Mouse (Mus musculus) CD4-positive, CD25-positive, alpha-beta regulatory T cell, adult 2 months (primary cell): ENCODE measurements around the gene BC030867.

Source experiments
- DNase-seq: peaks from one replicate; pipeline ENCODE4 v3.0.0-alpha.2; 2012; ENCODE audit warnings: low read depth, low spot score

BC030867 gene

DNA sequence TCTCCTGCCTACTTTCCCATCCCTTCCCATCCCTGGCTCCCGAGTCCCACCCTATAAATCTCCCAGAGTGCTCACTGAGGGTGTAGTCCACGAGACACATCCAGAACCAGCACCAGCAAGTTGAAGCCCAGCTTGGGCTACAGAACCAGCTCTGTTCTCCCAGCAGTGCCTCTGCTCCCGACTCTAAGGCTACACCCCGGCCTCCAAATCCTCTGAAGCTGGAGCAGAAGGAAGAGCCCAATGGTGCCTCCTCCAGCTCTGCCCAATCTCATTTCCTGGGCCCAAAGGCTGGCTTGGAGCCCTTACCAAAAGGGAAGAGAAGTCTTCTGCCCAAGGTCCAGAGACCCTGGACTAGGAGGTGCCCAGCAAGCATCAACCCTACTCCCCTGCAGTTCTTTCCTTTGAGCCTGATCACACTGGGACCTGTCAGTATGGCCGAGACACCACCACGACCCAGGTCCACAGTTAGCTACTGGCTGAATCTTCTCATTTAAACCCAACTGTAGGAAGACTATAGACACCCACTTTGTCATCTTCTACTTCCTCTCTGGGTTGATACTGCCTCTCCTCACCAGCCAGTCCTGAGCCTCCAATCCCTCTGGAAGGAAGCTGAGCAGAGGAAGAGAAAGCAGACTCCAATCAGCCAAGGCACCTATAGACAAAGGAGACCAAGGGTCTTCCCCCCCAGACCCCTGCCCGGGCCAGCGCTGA is 27.3 kb upstream of the BC030867 start:
- no peak for DNase-seq

DNA sequence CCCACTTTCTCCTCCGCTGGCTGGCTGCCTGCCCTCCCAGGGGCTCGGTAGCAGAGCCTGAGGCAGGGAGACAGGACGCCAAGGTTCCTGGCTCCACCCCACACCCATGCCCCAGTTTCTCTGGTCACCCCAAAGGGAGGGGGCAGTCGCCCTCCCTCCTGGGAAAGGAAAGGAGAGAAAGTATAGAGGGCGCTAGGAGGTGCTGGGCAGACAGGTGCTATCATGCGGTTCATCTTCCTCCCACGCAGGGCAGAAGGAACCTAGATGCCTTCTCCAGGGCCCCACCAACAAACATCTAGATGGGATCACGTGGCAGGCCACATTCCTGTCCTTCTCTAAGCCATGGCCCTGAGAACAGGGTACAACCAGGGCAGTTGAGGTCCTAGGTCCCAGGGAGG is 26.7 kb upstream of the BC030867 start:
- peak; percentile 34 for DNase-seq

DNA sequence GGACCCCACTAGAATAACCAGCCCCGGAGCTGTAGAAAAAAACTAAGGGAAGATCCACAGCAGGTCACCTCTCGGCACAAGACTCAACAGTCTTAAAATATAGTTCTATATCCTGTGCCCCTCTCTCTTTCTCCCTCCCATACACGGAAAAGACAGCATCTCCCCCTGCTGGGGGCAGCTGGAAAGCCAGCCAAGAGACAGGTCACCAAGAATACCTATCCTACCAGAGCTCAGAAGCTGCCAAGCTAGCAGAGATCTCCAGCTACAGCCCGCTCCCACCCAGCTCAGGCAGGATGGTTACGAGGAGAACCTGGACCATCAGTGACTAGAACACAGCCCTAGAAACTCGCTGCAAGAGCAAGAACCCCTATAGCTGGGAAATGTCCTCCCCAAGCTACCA is 25.5 kb upstream of the BC030867 start:
- peak; percentile 86 for DNase-seq

DNA sequence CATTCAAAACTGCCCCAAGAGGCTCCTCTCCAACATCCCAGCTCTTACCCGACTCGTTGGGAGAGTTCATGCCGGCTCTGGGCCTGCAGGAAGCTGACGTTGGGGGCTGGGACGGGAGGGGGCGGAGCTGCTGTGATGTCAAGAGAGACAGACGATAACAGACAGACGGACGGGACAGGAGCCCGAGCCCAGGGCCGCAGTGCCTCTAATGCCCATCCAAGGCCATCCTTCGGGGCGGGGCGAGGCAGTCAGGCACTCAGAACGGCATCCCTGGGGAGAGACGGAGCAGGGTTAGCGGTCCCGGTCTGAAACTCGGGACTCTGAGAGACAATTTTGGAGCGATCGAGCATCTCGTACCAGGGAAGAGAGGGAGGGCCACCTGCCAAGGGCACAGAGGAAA is 24.0 kb upstream of the BC030867 start:
- DNase-seq = no peak

DNA sequence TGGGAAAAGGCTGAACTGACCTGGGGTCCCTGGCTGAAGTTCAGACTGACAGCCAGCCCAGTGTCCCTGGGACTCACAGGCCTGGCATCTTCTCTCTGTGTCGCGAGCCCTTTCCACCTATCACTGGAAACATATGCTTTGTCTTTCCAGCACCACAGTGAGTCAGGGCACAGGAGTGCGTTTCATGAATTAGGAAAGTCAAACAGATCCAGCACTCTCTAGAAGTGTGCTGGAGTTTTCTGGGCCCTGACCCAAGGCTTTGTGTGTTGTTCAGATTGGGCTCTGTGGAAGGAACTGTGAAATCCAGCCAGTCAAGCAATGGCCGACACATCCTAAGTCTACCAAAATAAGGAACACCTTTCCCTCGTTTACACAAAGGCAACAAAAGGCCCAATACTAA is 23.5 kb upstream of the BC030867 start:
- DNase-seq = no peak

DNA sequence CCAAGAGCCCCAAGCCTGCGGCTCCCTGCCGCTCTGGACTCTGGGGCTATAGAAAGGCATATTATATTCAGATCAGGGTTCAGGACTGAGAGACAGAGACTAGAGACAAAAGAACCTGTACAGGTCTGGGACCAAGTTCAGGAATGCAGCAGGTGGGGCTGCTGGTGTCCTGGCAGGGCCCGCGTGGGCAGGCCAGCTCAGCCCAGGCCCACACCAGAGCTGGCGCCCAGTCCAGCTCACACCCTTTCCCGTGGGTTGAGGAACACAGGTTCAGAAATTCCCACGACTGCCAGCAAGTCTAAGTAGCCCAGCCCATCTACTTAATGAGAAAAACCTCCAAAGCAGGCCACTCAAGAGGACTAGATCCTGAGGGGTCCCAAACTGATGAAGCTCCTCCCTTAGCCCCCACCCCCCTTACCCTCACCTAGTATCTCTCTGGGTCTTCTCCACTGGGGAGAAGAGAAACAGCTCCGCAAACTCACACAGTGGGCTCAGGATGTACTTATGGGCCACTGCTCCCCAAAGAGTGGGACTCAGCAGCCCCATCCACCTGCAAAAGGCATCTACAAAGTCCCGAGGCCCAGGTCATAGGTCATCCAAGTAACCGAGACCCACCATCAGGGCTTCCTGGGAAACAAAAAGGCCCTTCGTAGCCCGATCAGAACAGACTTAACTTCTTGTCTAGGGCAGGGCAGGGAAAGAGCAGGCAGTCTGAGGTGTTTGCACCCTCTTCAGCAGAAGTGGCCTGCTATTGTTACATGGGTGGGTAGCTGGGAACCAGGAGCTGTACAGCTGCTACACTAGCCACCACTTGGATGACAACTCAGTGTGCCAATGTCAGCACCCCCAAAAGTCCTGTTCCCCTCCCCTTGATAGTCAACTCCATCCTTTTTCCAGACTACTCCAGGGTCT is 22.4 kb upstream of the BC030867 start:
- DNase-seq = no peak

DNA sequence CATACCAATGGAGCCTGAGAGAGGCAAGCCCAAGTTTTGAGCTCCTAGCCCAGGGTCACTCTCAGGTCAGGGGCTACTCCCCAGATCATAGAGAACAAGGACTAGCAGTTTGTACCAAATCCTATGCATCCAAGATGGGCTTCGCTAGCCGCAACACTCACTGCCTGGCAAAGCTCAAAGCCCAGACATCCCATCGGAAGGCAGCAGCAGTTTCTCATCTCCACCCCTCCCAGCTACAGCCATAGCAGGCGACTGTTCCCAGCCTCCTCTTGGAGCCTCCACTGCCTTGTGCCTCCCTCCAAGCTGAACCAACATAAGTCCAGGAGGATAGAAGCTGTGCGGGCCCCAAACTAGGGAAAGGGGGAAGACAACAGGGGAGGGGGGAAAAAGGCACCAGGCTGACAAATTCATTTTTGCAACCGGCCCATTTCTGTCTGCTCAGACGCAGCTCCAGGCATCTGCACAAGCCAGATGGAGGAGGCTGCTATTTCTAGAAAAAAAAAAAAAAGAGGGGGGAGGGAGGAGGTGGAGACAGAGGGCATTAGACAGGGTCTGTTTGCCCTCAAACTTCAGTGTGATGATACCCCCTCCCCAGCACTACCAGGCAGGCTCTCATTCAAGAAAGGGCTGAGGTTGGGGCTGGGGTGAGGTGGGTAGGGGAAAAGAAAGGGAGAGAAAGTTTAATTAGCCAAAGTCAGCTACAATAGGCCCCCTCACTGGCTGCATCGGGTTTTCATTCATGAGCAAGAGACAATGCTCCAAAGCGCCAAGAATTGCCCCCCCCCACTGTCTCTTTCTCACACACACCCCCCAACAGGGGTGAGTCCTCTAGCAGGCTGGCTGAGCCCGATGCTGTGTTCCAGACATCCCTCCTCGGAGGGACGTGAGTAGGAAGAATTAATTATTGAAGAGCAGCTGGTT is 21.2 kb upstream of the BC030867 start:
- DNase-seq = no peak

DNA sequence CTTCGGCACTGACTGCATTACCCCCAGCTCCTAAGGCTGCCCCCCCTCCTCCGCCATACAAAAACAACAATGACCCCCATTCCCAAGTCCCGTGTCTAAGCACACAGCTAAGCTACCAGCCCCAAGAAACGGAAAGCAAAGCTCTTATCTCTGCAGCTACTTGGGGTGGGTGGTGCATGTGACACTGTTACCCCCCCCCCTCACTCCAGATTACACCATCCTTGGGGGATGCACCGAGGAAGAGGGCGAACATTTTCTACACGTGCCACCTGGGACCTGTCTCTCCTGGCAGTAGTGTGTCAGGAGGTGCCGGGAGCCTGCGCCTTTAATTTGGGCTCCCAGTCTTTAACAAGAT is 20.5 kb upstream of the BC030867 start:
- DNase-seq = no peak

DNA sequence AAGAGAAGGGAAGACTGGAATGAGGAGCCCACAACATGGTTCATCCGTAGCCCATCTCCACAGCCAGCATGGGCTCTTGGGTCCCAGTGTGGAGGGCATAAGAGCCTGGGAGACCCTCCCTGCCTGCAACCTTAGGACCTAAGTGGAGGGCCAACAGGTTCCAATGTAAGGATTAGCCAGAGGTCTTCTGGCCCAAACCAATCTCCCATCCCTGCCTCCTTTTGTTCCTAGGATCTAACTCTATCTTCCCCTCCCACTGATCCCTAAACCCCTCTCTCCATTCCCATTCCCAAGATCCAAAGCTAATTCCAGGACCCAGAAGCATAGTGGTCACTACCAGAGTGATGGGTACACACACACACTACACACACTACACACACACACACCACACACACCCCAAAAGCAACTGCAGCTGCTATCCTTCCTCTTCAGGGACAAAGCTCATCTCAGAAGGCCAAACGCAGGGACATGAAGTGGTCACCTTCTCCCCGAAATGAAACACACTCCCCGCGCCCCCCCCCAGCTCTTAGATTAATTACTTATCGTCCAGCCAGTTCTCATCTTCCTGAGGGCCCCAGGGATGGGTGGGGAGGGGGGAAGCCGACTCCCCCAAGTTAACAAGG is 19.9 kb upstream of the BC030867 start:
- no peak for DNase-seq

DNA sequence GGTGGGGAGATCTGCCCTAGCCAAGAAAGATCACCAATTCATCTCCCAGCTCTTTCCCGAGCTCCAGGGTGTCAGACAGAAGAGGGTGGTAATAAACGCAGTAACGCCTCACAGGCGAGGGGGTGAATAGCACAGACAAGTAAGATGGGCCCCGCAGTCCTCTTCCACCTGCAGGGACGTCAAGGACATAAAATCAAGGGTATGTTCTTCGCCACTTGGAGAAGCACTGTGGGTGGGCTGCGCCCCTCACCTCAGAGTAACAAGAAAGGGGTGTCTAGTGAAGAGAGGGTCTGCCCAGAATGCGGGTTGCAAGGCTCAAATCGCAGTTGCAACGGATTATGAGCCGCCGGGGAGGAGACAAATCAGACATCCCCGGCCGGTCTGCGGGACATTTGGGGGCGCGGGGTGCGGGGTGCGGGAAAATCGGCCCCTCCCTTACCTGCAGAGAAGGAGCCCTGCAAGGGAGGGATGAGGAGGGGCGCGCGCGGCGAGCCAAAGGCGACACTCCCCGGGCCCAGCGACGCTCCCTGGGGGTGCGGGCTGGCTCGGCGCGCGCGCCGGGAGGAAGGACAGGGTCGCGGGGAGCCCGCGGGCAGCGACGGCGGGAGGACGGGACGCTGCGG is 19.2 kb upstream of the BC030867 start:
- peak; percentile 56 for DNase-seq

DNA sequence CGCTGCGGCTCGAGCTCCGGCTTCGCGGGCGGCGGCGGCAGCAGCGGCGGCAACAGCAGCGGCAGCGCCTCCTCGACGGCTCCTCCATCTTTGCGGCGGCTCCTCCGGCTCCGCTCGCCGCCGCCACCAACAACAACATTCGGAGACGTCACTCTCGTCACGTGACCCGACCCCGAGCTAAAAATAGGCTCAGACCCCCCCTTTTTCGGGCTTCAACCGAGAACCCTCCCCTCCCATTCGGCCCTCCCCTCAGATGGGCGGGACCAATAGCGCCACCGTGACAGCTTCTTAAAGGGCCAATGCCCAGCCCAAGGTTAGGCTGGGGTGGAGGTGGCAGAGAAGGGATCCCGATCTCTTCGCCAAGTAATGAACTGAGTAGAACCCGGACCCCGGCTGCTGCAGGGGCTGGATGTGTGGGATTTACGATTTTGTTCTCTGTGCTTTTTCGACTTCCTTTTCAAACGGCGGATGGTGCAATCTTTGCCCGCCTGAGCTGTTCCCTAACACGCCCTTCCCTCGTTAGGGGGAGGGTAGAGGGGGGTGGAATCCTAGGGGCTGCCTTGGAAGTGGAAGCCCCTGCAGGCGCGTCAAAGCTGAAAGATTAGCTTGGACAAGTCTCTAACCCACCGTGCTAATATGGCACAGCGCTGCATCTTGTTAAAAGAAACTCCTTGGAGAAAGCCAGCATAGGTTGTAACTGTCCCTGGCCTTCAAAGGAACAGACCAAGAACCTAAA is 18.5 kb upstream of the BC030867 start, which contains the start of gene Hdac5:
Hdac5 (minus strand) TSS at position 161 of the 736 bp plus-strand sequence.
- peak; percentile 99 for DNase-seq

DNA sequence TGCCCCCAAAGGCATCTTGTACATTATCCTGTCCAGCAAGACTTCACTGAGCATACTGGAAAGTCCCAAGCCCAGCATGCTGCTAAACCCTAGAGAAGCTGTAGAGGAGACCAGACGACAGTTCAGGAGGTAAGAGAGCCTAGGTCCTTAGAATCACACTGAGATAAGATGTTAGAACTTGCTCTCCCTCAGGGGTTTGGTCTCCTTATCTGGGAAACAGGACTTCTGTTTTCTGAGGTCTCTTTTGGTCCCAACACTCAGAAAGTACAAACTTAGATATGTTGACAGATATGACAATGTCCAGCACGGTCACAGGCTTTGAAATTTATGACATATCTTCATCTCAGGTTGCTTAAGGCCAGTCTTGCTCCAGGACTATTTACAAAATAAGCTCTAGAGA is 12.7 kb upstream of the BC030867 start:
- no peak for DNase-seq

DNA sequence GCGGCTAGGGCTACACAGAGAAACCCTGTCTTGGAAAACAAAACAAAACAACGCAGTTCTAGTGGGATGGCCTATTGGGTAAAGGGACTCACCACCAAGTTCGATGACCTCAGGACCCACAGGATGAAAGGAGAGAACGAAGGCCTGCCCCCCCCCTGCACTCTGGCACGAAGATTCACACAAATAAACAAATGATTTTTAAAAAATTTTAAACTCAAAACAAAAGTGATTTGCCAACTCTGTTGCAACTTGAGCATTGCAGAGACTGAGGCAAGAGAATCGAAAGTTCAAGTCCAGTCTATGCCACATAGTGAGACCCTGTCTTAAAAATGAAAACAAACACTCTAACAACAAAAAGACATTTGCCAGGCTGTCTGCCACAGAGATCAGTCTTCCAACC is 8.0 kb upstream of the BC030867 start:
- no peak for DNase-seq

DNA sequence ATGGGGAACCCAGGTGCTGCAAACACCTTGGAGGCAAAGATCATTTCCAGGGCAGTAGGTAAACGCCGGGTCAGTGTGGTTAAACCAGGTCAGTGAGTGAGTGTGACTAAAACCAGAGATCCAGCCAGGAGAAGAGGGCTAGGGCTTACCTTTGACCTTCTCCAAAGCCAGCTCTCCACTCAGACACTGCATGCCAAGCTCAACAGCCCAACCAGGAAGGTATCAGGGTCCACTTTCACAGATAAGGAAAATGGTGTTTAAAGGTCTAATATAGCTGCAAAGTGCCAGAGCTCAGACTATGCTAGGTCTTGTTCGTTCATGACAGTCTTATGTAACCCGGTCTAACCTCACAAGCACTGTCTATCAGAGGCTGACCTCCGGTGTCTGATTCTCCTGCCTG is 7.4 kb upstream of the BC030867 start:
- no peak for DNase-seq

DNA sequence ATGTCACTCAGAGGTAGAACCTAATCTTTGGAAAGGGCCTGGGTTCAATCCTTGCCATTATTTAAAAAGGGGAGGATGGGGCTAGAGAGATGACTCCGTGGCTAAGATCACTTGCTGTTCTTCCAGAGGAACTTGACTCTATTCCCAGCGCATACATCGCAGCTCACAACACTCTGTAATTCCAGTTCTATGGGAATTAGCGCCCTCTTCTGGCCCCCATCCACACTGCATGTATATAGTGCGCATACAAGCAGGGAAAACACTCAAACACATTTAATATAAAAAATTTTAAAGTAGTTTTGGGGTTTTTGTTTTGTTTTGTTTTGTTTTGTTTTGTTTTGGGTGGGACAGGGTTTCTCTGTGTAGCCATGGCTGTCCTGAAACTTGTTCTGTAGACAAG is 6.8 kb upstream of the BC030867 start:
- DNase-seq = no peak

DNA sequence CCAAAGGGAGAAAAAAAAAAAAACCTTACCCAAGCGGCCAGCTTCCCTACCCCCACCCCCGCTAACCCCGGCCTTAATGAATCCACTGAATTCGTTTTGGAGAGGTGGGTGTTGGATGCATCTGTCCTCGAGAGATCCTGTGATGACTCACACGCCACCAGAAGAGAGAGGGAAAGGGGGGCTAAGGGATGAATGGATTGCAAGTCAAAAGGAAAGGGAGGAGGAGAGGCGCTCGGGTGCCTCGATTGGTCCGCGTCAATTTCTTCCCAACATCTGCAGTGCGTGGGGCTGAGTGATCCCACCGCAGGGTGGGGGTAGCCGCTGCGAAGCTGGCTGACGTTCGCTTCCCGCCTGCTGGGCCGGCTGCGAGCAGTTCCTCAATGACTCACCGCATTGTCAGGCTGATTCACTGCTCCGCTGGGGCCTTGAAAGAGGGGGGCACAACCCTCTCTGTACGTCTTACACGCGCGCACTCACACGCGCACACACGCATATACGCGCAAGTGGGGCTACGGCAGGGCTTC is 3.7 kb upstream of the BC030867 start:
- DNase-seq = peak; percentile 62

DNA sequence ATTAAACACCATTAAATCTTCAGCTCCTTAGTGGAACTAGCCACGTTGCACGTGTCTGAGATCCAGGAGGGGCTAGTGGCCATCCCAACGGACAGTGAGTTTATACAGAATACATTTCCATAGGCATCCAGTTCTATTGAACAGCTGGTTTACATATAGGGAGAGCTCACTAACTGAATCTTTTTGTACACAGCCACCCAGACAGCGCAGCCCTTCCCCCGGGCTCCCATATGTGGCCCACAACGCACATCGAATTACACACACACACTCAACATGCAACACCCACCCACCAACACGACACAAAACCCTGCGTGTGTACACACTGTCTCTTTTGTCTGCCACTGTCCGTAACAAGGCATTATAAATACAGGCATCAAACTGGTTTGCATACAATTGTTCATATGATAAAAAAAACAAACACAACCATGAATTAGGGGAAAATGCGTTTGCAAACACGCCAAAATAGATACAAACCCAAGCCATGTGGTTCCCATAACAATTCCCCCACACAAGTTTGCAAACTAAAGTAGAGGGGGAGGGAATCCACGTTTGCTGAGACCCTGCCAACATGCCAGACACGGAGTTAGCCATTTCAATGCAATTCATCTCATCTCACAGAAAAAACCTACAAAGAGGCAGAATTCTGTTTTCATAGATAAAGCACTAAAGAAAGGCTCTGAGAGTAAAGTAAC is 3.0 kb upstream of the BC030867 start:
- DNase-seq = no peak

DNA sequence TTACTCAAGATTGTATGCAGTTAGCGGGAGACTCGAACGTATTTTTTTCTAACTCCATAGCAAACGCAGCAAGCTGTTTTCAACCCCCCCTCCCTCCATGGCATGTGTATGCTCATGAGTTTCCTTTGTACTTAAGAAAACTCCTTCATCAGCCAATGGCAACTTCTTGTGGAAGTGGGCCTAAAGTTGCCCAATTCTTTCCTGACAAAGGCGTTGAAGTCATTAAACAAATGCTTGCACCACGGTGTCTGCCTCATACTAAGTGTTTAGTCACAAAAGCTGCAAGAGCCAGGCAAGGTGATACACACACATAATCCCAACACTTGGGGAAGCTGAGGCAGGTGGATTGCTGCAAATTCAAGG is 2.4 kb upstream of the BC030867 start:
- DNase-seq = no peak

DNA sequence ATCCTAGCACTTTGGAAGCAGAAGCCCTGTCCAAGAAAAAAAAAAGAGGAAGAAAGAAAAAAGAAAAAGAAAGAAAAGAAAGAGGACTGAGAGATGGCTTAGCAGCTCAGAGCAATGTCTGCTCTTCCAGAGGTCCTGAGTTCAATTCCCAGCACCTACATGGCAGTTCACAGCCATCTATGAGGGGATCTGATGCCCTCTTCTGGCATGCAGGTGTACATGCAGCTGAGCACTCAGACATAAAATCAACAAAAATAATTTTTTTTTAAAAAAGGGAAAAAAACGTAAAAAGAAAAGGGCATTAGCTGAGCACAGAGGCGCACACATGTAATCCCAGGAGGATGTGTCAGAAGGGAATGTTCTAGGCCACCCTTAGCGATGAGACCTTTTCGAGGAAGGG is 1.8 kb upstream of the BC030867 start:
- DNase-seq = peak; percentile 31
